Mouse (Mus musculus): ENCODE data around the gene Rp9. TPM values are rescaled to one million over a fixed set of nuclear protein-coding genes. Genes with fewer than 3 reads are reported as not detected.

Rp9 gene
- polyA plus RNA-seq, 1 experiment from 2014 or later, result 42.7 TPM

GRCm38 (mm10) chr9:22484562-22485308 is 15.2 kb upstream of the Rp9 start:
- no peak overlapping the region for H3K27ac ChIP-seq
- no peak for ATAC-seq (replicated peaks; ENCODE audit: insufficient number of reproducible peaks, insufficient read depth, low FRiP score, low read depth)
- 77% methylated on average over 12 of the region's 12 CpGs for WGBS

GRCm38 (mm10) chr9:22483866-22484561 is 14.5 kb upstream of the Rp9 start:
- Histone ChIP-seq H3K4me1 (replicated peaks) (no peaks in the 10 kb centered on the region), H3K4me2 (no peak overlapping the region), H3K27me3 (no peaks in the 10 kb centered on the region), H3K4me3 (no peak overlapping the region), H3K36me3 (no peaks in the 10 kb centered on the region), H3K9me3 (replicated peaks) (no peaks in the 10 kb centered on the region), H3K9ac (no peak overlapping the region), H3K27ac (no peak overlapping the region)
- no peak for ATAC-seq (replicated peaks; ENCODE audit: insufficient number of reproducible peaks, insufficient read depth, low FRiP score, low read depth)
- 88% methylated on average over 8 of the region's 8 CpGs for WGBS

More at GRCm38 (mm10) chr9:22484562-22485308, 15.2 kb upstream of the Rp9 start:
- Histone ChIP-seq H3K9me3 (replicated peaks) (no peaks in the 10 kb centered on the region), H3K4me1 (replicated peaks) (no peaks in the 10 kb centered on the region), H3K4me2 (no peak overlapping the region), H3K9ac (no peak overlapping the region), H3K4me3 (no peak overlapping the region), H3K36me3 (no peaks in the 10 kb centered on the region), H3K27me3 (no peaks in the 10 kb centered on the region)

- Histone ChIP-seq H3K27me3 (no peaks in the 10 kb centered on the region), H3K4me2 (no peak overlapping the region), H3K4me3 (no peak overlapping the region), H3K4me1 (replicated peaks) (peaks cover 3% of the 10 kb centered on the region), H3K27ac (no peak overlapping the region), H3K36me3 (no peaks in the 10 kb centered on the region), H3K9me3 (replicated peaks) (no peaks in the 10 kb centered on the region), H3K9ac (no peak overlapping the region)
- no peak for ATAC-seq (replicated peaks; ENCODE audit: insufficient number of reproducible peaks, insufficient read depth, low FRiP score, low read depth)
- WGBS, result 93% methylated on average over 8 of the region's 8 CpGs
Measured at GRCm38 (mm10) chr9:22478946-22479345, 9.4 kb upstream of the Rp9 start.

- H3K9ac ChIP-seq, result peak overlapping the region; percentile 52
- peaks cover 3% of the 10 kb centered on the region for H3K4me1 ChIP-seq (replicated peaks)
- H3K36me3 ChIP-seq, result no peaks in the 10 kb centered on the region
- H3K27ac ChIP-seq, result peak overlapping the region; percentile 35; the same call in 1 of the 2 replicates
- ATAC-seq (replicated peaks; ENCODE audit: insufficient number of reproducible peaks, insufficient read depth, low FRiP score, low read depth), result no peak
- no peaks in the 10 kb centered on the region for H3K9me3 ChIP-seq (replicated peaks)
- peak overlapping the region; percentile 63 for H3K4me3 ChIP-seq
- H3K4me2 ChIP-seq, result peak overlapping the region; percentile 93
- WGBS, result 5% methylated on average over 10 of the region's 10 CpGs
- no peaks in the 10 kb centered on the region for H3K27me3 ChIP-seq
Measured at GRCm38 (mm10) chr9:22476265-22476664, 6.7 kb upstream of the Rp9 start.

GRCm38 (mm10) chr9:22475424-22475868 is 5.9 kb upstream of the Rp9 start, which contains the start of gene Bbs9:
Gene Bbs9 (plus strand): TSS chr9:22475715.
- peak within 1 kb of the TSS; percentile 52 for H3K9ac ChIP-seq
- H3K4me1 ChIP-seq (replicated peaks), result peaks cover 3% of the 10 kb centered on the region
- peak within 1 kb of the TSS; percentile 93 for H3K4me2 ChIP-seq
- H3K27me3 ChIP-seq, result no peaks in the 10 kb centered on the region
- 0% methylated on average over 25 of the region's 25 CpGs for WGBS
- H3K9me3 ChIP-seq (replicated peaks), result no peaks in the 10 kb centered on the region
- no peaks in the 10 kb centered on the region for H3K36me3 ChIP-seq
- peak within 1 kb of the TSS; percentile 35 for H3K27ac ChIP-seq
- H3K4me3 ChIP-seq, result peak within 1 kb of the TSS; percentile 63
- peak; percentile 99 for ATAC-seq (replicated peaks; ENCODE audit: insufficient number of reproducible peaks, insufficient read depth, low FRiP score, low read depth)

GRCm38 (mm10) chr9:22468899-22469259 is 664 bp downstream of the Rp9 start:
- Histone ChIP-seq H3K27ac (no peak overlapping the region), H3K27me3 (no peaks in the 10 kb centered on the region), H3K9ac (no peak overlapping the region), H3K36me3 (peaks cover 11% of the 10 kb centered on the region; the same call in 1 of the 2 replicates), H3K9me3 (replicated peaks) (no peaks in the 10 kb centered on the region), H3K4me2 (no peak overlapping the region), H3K4me1 (replicated peaks) (0 out of 2 replicates have a peak, but pooled peaks cover 6% of the 10 kb centered on the region), H3K4me3 (no peak overlapping the region)
- no peak for ATAC-seq (replicated peaks; ENCODE audit: insufficient number of reproducible peaks, insufficient read depth, low FRiP score, low read depth)
- 71% methylated on average over 8 of the region's 8 CpGs for WGBS

- Histone ChIP-seq H3K9me3 (replicated peaks) (no peaks in the 10 kb centered on the region), H3K4me3 (peak overlapping the region; percentile 90), H3K4me1 (replicated peaks) (0 out of 2 replicates have a peak, but pooled peaks cover 6% of the 10 kb centered on the region), H3K36me3 (peaks cover 11% of the 10 kb centered on the region; the same call in 1 of the 2 replicates), H3K9ac (peak overlapping the region; percentile 91), H3K27ac (peak overlapping the region; percentile 92), H3K4me2 (peak overlapping the region; percentile 80), H3K27me3 (no peaks in the 10 kb centered on the region)
- 3% methylated on average over 43 of the region's 43 CpGs for WGBS
- ATAC-seq (replicated peaks; ENCODE audit: insufficient number of reproducible peaks, insufficient read depth, low FRiP score, low read depth), result peak; percentile 87
Measured at GRCm38 (mm10) chr9:22468170-22468898, 1.2 kb downstream of the Rp9 start.

GRCm38 (mm10) chr9:22467371-22468169 is 2.0 kb downstream of the Rp9 start:
- Histone ChIP-seq H3K4me1 (replicated peaks) (0 out of 2 replicates have a peak, but pooled peaks cover 6% of the 10 kb centered on the region), H3K9me3 (replicated peaks) (no peaks in the 10 kb centered on the region), H3K27ac (peak overlapping the region; percentile 92), H3K4me3 (peak overlapping the region; percentile 90), H3K27me3 (no peaks in the 10 kb centered on the region), H3K9ac (peak overlapping the region; percentile 91), H3K4me2 (peak overlapping the region; percentile 80), H3K36me3 (peaks cover 11% of the 10 kb centered on the region; the same call in 1 of the 2 replicates)
- WGBS, result under 1% methylated on average over 67 of the region's 73 CpGs
- peak; percentile 72 for ATAC-seq (replicated peaks; ENCODE audit: insufficient number of reproducible peaks, insufficient read depth, low FRiP score, low read depth)

GRCm38 (mm10) chr9:22466212-22466611 is 3.3 kb downstream of the Rp9 start:
- no peak overlapping the region for H3K9ac ChIP-seq
- peaks cover 16% of the 10 kb centered on the region for H3K36me3 ChIP-seq
- 0 out of 2 replicates have a peak, but pooled peaks cover 6% of the 10 kb centered on the region for H3K4me1 ChIP-seq (replicated peaks)
- ATAC-seq (replicated peaks; ENCODE audit: insufficient number of reproducible peaks, insufficient read depth, low FRiP score, low read depth), result no peak
- no peak overlapping the region for H3K4me2 ChIP-seq
- H3K9me3 ChIP-seq (replicated peaks), result no peaks in the 10 kb centered on the region
- no peak overlapping the region for H3K27ac ChIP-seq
- H3K4me3 ChIP-seq, result no peak overlapping the region
- WGBS, result 93% methylated on average over 5 of the region's 5 CpGs
- no peaks in the 10 kb centered on the region for H3K27me3 ChIP-seq

GRCm38 (mm10) chr9:22461946-22462345 is 7.6 kb downstream of the Rp9 start:
- H3K4me3 ChIP-seq, result no peak overlapping the region
- WGBS, result 92% methylated on average over 3 of the region's 3 CpGs
- H3K4me2 ChIP-seq, result no peak overlapping the region
- H3K4me1 ChIP-seq (replicated peaks), result 0 out of 2 replicates have a peak, but pooled peaks cover 4% of the 10 kb centered on the region
- no peaks in the 10 kb centered on the region for H3K27me3 ChIP-seq
- no peak overlapping the region for H3K9ac ChIP-seq
- no peaks in the 10 kb centered on the region for H3K9me3 ChIP-seq (replicated peaks)
- H3K27ac ChIP-seq, result no peak overlapping the region
- peaks cover 27% of the 10 kb centered on the region for H3K36me3 ChIP-seq
- no peak for ATAC-seq (replicated peaks; ENCODE audit: insufficient number of reproducible peaks, insufficient read depth, low FRiP score, low read depth)

Measured in heart, embryonic 15.5 days (tissue).